Mouse (Mus musculus) stomach, postnatal 0 days (tissue): ENCODE results near the gene Ergic1.

Experiments used
- CTCF ChIP-seq: IDR thresholded peaks from 2 replicates; pipeline ENCODE4 v1.5.1; 2016; ENCODE audit warnings: antibody characterized with exemption, low read depth, mild to moderate bottlenecking, moderate library complexity
- EP300 ChIP-seq: optimal IDR thresholded peaks from 2 replicates; pipeline ENCODE3; 2016; ENCODE audit warnings: antibody characterized with exemption

DNA sequence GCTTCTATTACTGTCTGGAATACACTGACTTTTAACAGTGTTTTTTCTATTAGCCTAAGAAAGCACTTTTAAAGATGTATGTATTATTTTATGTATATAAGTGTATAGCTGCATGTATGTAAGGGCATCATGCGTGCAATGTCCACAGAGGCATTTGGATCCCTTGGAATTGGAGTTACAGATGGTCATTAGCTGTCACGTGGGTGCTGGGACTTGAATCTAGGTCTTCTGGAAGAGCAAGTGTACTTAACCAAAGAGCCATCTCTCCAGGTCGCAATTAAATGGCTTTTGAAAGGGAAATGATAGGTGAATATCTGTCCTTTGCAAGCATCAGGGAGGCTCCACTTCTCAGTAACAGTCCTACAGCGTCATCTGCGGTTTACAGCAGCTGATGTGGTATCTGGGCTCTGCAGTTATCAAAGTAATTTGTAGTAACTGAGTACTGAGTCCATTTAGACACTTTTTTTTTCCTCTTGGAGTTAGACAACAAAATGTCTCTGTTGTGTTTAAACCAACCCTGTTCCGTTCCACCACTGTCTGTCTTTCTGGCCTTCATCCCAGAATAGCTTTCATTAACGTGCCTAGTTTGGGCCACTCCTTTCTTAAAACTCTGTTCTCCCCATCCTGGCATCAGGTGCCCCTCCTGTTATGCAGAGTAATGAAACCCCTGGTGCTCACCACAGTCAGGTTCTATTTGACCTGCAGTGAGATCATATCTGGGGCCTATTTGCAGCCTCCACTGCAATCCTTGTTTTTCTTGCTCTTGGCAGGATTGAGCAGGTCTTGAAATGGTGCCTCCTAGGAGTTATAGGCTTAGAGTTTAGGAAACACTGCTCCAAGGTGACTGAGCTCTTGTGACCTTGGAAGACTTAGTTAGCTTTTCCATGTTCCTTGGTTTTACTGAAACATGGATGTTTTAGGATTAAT lies 116.7 kb downstream of the Ergic1 start:
- no peak for TF ChIP-seq CTCF
- no peak for TF ChIP-seq EP300
